Mouse (Mus musculus): Measurements from ENCODE around the gene Ntm. TPM values are rescaled to one million over a fixed set of nuclear protein-coding genes. Genes with fewer than 3 reads are reported as not detected.

The Ntm gene
- polyA plus RNA-seq, 1 experiment, result 95.1 TPM

DNA sequence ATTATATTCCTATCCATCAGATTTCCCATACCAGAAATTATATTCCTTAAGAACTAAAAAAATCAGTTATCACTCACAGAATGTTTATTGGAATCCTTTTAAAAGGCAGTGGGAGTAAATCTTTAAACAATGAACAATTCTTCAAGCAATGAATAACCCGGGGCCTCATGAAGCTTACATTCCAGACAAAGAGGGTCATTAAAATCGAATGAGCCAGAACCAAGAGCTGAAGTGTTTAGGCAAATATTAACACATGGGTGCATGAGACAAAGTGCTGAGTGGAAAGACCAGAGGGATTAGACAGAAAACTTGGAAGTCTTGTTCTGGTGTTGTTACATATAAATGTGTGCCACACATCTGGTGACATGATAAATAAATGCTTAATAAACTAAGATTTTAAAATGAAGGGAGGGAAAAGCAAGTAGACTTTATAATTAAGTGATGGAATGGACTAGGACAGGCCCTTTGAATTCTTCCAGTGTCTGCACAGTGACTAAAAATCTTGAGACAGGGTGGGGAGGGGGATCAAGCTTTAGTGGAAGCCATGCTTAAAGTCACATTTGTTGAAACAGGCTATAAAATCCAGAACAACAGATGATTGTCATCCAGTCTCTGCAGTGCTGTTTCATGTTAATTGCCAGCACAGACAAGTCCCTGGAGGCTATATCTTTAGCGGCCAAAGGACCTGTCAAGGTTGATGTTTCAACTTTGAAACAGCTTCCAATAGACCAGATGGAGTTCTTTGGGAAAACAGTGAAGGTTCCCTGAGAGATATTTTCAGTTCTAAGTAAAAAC, 630.4 kb downstream of the Ntm start:
- TF ChIP-seq CTCF (IDR thresholded peaks at IDR 0.05; ENCODE audit: borderline replicate concordance, extremely low read depth, insufficient read depth, insufficient read length) (no peak), POLR2A (IDR thresholded peaks at IDR 0.05; ENCODE audit: borderline replicate concordance, extremely low read depth, insufficient read depth, insufficient read length, poor library complexity, severe bottlenecking) (no peak)
- peak; percentile 37 for DNase-seq (ENCODE audit: low read depth)

DNA sequence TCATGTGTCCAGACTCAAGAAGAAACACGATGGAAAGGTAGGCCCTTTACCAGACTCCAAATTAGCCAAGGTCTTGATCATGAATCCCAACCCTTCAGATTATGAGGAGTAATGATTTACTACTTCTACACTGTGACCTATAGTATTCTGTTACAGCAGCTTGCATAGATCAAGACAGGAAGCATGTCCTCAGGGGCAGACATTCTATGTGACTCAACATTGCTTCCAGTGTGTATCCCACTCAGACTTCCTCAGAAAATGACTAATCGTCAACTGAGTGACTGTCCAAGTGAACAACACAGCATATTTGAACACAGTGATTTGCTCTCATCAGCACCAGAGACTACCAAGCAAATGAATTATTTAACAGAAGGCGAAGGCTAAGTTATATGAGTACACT, 632.5 kb downstream of the Ntm start:
- DNase-seq (ENCODE audit: low read depth), result no peak
- no peak for TF ChIP-seq POLR2A (IDR thresholded peaks at IDR 0.05; ENCODE audit: borderline replicate concordance, extremely low read depth, insufficient read depth, insufficient read length, poor library complexity, severe bottlenecking)
- no peak for TF ChIP-seq CTCF (IDR thresholded peaks at IDR 0.05; ENCODE audit: borderline replicate concordance, extremely low read depth, insufficient read depth, insufficient read length)

DNA sequence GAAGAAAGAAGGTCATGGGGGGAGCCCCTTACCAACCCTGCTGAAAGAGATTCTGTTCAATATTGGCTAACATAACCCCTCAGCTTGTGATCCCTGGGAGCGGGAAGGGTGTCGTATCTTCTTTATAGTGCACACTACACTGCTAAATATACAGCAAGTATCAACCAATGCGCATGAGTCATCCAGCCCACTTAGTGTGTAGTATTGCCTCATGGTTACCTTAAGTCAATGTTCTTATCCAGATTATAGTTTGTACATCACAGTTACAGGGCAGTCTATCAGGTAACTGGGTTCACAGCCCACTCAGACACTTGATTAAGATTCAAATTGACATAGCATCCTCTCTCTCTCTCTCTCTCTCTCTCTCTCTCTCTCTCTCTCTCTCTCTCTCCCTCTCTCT, 636.7 kb downstream of the Ntm start:
- TF ChIP-seq CTCF (IDR thresholded peaks at IDR 0.05; ENCODE audit: borderline replicate concordance, extremely low read depth, insufficient read depth, insufficient read length), result no peak
- TF ChIP-seq POLR2A (IDR thresholded peaks at IDR 0.05; ENCODE audit: borderline replicate concordance, extremely low read depth, insufficient read depth, insufficient read length, poor library complexity, severe bottlenecking), result no peak

DNA sequence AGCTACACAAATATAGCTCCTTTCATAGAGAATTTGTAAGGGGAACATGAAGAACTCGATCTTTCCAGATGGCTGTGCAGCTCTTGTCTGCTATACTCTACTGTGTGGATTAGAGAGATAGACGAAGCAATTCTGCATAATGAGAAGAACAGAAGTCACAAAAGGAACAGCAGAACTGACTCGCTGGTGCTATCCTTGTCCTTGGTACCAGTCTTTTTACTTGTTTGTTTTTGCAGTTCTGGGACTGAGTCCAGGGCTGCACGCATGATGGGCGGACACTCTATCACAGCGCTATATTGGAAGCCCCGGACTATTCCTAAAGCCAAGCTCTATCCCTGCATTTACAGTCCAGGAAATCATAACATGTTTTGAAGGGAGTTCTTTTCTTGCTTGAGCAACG, 637.8 kb downstream of the Ntm start:
- TF ChIP-seq CTCF (IDR thresholded peaks at IDR 0.05; ENCODE audit: borderline replicate concordance, extremely low read depth, insufficient read depth, insufficient read length) (no peak), POLR2A (IDR thresholded peaks at IDR 0.05; ENCODE audit: borderline replicate concordance, extremely low read depth, insufficient read depth, insufficient read length, poor library complexity, severe bottlenecking) (no peak)
- no peak for DNase-seq (ENCODE audit: low read depth)

More for the DNA sequence above, 636.7 kb downstream of the Ntm start:
- no peak for DNase-seq (ENCODE audit: low read depth)

DNA sequence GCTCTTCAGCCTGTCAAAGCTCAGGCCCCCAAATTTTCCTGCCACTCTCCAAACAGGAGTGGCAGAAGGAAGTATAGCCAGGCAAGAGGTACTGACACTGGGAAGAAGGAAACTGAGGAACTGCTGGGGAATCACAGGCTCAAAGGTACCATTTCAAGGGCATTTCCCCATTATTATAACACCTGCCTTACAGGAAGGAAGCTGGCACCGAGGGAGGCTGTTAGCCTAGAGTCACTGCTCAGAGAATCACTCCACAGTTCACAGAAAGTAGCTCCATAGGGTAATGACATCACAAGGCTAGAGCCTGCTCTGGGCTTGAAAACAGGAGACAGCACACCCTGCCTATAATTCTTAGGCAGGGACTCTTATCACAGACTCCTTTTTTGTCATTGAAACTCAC, 643.7 kb downstream of the Ntm start:
- TF ChIP-seq CTCF (IDR thresholded peaks at IDR 0.05; ENCODE audit: borderline replicate concordance, extremely low read depth, insufficient read depth, insufficient read length), result no peak
- no peak for DNase-seq (ENCODE audit: low read depth)

DNA sequence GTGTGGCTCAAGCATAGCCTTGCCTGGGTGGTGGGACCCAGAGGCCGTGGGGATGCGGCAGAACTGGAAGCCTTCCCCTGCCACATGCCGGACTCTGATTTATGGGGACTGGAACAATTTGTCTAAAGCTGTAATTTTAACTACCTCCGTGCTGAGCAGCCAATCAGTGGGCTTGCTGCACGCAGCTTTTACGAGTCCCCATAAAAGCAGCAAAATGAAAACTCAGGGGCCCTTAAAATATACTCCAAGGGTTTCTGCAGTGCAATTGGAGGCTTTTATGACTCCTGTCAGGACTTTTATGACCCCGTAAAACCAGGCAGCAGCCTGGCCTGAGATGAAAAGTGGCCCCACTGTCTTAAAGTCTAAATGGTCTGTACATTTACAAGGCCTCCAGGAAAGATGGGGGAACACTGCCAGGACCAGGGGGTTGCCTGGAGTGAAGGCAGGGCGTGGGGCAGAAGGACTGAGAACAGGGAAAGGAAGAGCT, 644.2 kb downstream of the Ntm start:
- TF ChIP-seq CTCF (IDR thresholded peaks at IDR 0.05; ENCODE audit: borderline replicate concordance, extremely low read depth, insufficient read depth, insufficient read length) (no peak), POLR2A (IDR thresholded peaks at IDR 0.05; ENCODE audit: borderline replicate concordance, extremely low read depth, insufficient read depth, insufficient read length, poor library complexity, severe bottlenecking) (no peak)
- no peak for DNase-seq (ENCODE audit: low read depth)

DNA sequence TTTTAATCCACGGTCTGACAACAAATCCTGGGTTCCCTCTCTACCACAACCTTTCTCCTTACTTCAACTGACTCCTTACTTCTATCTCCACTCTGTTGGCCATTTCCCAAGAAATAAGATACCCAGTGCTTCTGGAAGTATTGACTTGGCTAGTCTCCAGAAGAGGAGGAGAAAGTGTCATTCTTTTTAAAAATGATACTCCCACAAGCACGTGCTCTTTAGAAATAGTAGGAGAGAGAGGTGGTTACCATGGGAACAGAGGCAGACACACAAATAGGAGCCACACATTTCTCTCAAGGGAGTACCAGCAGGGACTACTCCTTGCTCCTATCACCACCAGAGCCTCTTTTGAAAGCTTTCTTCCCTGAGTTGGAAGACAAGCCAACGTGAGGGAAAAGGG, 645.3 kb downstream of the Ntm start:
- peak; percentile 91 for DNase-seq (ENCODE audit: low read depth)
- TF ChIP-seq CTCF (IDR thresholded peaks at IDR 0.05; ENCODE audit: borderline replicate concordance, extremely low read depth, insufficient read depth, insufficient read length), result no peak
- TF ChIP-seq POLR2A (IDR thresholded peaks at IDR 0.05; ENCODE audit: borderline replicate concordance, extremely low read depth, insufficient read depth, insufficient read length, poor library complexity, severe bottlenecking), result no peak

DNA sequence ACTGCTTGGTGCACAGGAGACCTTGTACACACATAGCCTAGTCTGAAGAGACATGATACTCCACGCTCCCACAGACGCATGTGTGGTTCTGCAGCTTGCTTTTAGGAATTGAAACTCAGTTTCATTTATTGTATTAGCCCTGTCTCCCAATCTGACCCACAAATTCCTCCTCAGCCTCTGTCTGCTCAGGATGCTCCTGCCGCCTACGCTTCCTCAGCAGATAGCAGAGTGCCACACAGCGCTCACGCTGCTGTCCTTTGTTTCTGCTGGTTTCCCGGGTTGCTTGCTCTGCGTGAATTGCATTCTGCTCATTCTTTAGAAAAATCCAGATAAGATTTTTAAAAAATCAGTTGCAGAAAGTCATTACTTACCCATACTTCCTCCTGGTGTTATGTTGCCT, 647.1 kb downstream of the Ntm start:
- DNase-seq (ENCODE audit: low read depth), result peak; percentile 71
- TF ChIP-seq POLR2A (IDR thresholded peaks at IDR 0.05; ENCODE audit: borderline replicate concordance, extremely low read depth, insufficient read depth, insufficient read length, poor library complexity, severe bottlenecking) (no peak), CTCF (IDR thresholded peaks at IDR 0.05; ENCODE audit: borderline replicate concordance, extremely low read depth, insufficient read depth, insufficient read length) (no peak)

DNA sequence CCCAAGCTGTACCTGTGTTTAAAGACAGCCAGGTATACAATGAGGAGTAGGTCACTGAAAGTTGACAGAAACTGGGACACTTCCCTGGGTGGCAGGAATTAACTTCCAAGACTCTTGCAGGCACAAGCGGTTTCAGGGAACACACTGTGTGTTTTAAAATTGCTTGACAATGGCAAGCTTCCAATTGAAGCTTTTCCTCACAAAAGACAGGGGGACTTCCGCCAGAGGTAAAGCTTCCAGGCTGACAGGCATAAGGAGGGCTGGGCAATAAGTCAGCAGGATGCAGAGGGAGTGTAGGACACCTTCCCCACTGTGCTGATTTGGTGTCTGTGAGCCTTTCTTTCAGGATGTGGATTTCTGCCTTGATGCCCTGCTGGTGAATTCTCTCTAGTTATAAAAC, 656.0 kb downstream of the Ntm start:
- DNase-seq (ENCODE audit: low read depth), result peak; percentile 64
- no peak for TF ChIP-seq CTCF (IDR thresholded peaks at IDR 0.05; ENCODE audit: borderline replicate concordance, extremely low read depth, insufficient read depth, insufficient read length)
- TF ChIP-seq POLR2A (IDR thresholded peaks at IDR 0.05; ENCODE audit: borderline replicate concordance, extremely low read depth, insufficient read depth, insufficient read length, poor library complexity, severe bottlenecking), result no peak

DNA sequence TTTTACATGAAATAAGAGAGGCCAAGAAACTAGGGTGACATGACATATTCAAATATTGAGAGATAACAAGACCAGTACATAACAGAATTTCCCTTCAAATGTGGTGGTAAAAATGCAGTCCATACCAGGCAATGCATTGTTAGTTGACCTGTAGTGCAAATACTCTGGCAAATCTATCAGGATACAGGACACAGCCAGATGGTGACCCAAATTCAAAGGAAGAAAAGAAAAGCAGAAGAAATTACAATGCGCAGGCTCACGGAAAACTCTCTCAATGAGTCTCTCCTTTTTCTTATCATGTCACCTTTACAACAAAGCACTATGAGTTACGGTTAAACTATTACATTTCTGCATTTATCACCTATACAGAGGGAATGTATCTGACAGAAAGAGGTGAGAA, 664.6 kb downstream of the Ntm start:
- DNase-seq (ENCODE audit: low read depth), result no peak
- no peak for TF ChIP-seq CTCF (IDR thresholded peaks at IDR 0.05; ENCODE audit: borderline replicate concordance, extremely low read depth, insufficient read depth, insufficient read length)
- no peak for TF ChIP-seq POLR2A (IDR thresholded peaks at IDR 0.05; ENCODE audit: borderline replicate concordance, extremely low read depth, insufficient read depth, insufficient read length, poor library complexity, severe bottlenecking)

DNA sequence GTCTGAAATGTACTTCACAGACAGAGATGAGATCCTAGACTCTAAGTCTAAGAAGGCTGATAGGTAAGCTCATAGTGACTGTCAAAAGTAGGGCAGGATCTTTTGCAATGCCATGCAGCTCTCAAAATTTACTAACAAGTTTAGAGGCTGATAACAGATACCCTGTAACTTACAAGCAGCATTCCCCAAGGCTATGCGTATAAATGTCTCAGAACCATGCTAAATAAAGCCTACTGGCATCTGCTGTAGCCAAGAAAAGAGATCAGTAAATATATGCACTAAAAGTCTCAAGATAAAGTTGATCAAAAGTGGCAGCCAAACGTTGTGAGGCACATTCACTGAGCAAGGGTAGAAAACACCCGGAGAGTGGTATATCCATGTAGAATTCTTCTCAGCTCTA, 666.2 kb downstream of the Ntm start:
- TF ChIP-seq POLR2A (IDR thresholded peaks at IDR 0.05; ENCODE audit: borderline replicate concordance, extremely low read depth, insufficient read depth, insufficient read length, poor library complexity, severe bottlenecking), result no peak
- TF ChIP-seq CTCF (IDR thresholded peaks at IDR 0.05; ENCODE audit: borderline replicate concordance, extremely low read depth, insufficient read depth, insufficient read length), result no peak
- DNase-seq (ENCODE audit: low read depth), result no peak

DNA sequence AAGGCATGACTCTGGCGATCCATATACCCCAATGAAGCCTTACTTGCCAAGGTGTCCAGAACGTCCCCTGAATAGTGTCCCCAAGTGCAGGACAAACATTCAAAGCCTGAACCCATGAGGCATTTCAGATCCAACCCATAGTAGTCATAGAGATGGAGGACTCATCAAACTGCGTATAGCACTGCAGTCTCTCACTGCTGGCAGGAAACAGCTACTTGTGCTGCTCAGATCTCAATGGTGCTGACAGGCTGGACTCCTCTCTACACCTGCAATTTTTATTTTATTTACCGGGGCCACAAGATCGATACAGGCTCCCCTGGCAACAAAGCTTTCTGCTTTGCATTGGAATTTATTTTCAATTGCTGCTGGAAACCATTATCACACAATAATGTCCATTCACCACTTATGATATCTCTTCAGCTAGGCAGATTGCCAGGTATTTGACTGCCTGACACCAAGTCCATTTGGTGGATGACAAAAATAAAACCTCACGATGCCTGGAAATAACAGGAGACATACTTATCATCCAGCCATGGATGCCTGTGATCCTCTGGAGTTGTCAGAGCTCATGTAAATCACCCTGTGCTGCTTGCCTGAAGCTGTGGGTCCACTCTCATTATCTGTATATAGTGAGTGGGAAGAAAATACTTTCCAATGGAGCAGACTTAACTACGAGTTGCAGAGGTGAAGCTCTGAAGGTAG, 674.8 kb downstream of the Ntm start:
- TF ChIP-seq POLR2A (IDR thresholded peaks at IDR 0.05; ENCODE audit: borderline replicate concordance, extremely low read depth, insufficient read depth, insufficient read length, poor library complexity, severe bottlenecking) (no peak), CTCF (IDR thresholded peaks at IDR 0.05; ENCODE audit: borderline replicate concordance, extremely low read depth, insufficient read depth, insufficient read length) (no peak)

More for the DNA sequence above, 674.8 kb downstream of the Ntm start:
- no peak for DNase-seq (ENCODE audit: low read depth)
